Mouse (Mus musculus) layer of hippocampus, adult 11-12 months (tissue): Measurements from ENCODE around the gene Gm40193.
A peak's percentile ranks its signal among the peaks of the same experiment; 100 is the strongest.

ENCODE experiments used
- DNase-seq: peaks from one replicate; pipeline ENCODE4 v3.0.0; 2022; ENCODE audit warnings: low spot score

Gene Gm40193

GRCm38 (mm10) chr11:70506385-70506784, 26.4 kb downstream of the Gm40193 start:
- DNase-seq, result peak; percentile 69

DNA sequence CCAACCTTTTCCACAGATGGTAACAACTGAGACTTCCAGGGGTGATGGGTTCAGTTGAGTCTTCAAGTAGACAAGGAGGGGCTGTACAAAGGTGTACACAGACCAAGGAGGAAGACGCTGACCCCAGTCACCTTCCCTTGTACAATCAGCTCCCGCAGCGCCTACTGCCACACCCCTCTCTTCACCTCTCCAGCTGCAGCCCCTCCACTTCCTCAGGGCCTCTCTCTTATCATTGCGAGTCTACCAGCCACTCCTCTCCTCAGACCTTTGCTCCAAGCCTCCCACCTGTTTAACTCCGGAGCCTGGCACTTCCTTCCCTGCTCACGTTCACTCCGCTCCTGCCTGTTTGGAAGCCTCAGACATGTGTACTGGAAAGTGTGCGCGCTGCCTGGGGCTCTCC, 27.8 kb downstream of the Gm40193 start, which contains the start of gene Tm4sf5:
TSS of gene Tm4sf5 (plus strand) at position 275 of the 400 bp plus-strand sequence.
- DNase-seq, result no peak

DNA sequence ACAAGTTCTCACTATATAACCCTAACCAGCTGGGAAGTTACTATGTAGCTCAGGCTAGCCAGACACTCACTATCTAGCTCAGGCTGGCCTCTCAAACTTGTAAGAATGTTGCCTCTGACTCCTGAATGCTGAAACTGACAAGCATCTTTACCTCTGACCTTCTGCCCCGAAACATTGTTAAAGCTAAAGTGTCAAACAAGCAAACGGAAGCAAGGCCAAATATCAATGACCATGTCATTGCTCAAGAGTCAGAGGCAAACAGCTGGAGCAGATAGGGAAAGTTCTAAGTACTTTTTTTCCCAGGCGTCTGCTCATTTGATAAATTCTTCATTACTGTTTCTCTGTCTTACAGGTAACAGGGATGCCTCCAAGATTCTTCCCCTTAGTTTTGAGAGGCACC, 30.7 kb downstream of the Gm40193 start:
- DNase-seq, result no peak

GRCm38 (mm10) chr11:70500476-70500812, 32.3 kb downstream of the Gm40193 start:
- DNase-seq, result no peak

DNA sequence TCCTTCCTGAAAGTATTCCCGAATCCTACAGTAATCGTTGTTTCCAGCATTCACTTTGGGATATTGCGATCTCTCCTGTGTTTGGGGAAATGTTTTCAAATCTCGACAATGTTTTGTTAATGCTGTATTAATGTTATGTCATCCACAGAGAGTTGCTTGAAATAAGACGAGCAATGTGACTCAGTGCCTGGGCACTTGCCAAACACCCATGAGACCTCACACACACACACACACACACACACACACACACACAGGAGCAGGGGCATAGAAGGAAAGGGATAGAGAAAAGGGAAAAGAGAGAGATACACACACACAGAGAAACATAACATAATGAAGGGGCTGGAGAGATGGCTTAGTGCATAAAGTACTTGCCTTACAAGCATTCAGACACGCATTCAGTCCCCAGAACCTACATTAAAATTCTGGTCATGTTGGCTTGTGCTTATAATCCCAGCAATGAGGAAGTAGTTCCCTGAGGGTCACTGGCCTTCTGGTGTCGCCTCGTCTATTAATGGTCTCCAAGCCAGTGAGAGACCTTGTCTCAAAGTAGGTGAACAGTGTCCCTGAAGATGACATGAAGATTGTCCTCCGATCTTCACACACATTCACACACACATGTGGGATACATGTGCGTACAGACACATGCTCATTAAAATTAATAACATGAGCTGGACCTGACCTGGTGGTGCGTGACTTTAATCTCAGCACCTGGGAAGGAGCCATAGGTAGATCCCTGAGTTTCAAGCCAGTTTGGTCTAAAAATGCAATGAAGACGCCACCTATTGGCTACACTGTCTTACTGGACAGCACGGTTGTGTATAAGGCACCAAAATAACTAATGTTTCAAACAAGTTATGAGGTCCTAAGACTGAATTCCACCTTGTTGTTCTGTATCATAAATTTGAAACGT, 32.9 kb downstream of the Gm40193 start:
- no peak for DNase-seq

GRCm38 (mm10) chr11:70489684-70490083, 43.1 kb downstream of the Gm40193 start:
- DNase-seq, result peak; percentile 37

- DNase-seq, result no peak
Measured at GRCm38 (mm10) chr11:70489138-70489537, 43.6 kb downstream of the Gm40193 start.

GRCm38 (mm10) chr11:70487816-70488215, 44.9 kb downstream of the Gm40193 start:
- no peak for DNase-seq

GRCm38 (mm10) chr11:70485498-70485897, 47.2 kb downstream of the Gm40193 start:
- no peak for DNase-seq
